In genomic region chr8:70546412-70546811, GRCm38 (mm10) we compare ENCODE assay signal across 24 mouse cellular contexts. TPM values are rescaled to one million over a fixed set of nuclear protein-coding genes. Genes with fewer than 3 reads are reported as not detected.
DNase-seq lines count a peak whose midpoint lies in the region; ATAC-seq and TF ChIP-seq lines count a peak whose summit lies in the region.
"Had no signal": no experiment of that assay in that cellular context is flagged by ENCODE, and none has a peak within 500 bp of the region (broad histone marks: within the 10 kb centered on the region; RNA-seq: fewer than 3 reads in every experiment).

No protein-coding gene starts in this region.

- H3K9ac ChIP-seq in intestine, postnatal 0 days (ENCODE audit: low read depth, low read length) = no peak overlapping the region
- no peak overlapping the region for H3K9ac ChIP-seq in intestine, embryonic 15.5 days
- H3K9ac ChIP-seq in hindbrain, embryonic 11.5 days (ENCODE audit: low read depth, low read length) = no peak overlapping the region
- H3K9ac ChIP-seq: embryonic facial prominence, embryonic 13.5 days; forebrain, embryonic 12.5 days; hindbrain, embryonic 12.5 days had no signal

- TF ChIP-seq CTCF in intestine, postnatal 0 days (IDR thresholded peaks at IDR 0.05; ENCODE audit: low read depth) = no peak

- no peaks in the 10 kb centered on the region for H3K27me3 ChIP-seq in intestine, postnatal 0 days (replicated peaks; ENCODE audit: control insufficient read depth, insufficient read depth, low read length)
- H3K27me3 ChIP-seq in intestine, embryonic 15.5 days (replicated peaks) = no peaks in the 10 kb centered on the region
- no peaks in the 10 kb centered on the region for H3K27me3 ChIP-seq in megakaryocyte, embryonic 14.5 days (replicated peaks)
- H3K27me3 ChIP-seq in hindbrain, embryonic 11.5 days (ENCODE audit: control insufficient read depth, insufficient read depth, low read length) = no peaks in the 10 kb centered on the region
- H3K27me3 ChIP-seq: embryonic facial prominence, embryonic 13.5 days; forebrain, embryonic 12.5 days; hindbrain, embryonic 12.5 days; Patski had no signal

- ATAC-seq in intestine, postnatal 0 days = no peak
- ATAC-seq in intestine, embryonic 15.5 days = no peak
- no peak for ATAC-seq in megakaryocyte, adult 5-6 weeks (ENCODE audit: poor library complexity, severe bottlenecking)
- peak; percentile 12; the same call in 1 of the 2 replicates for ATAC-seq in monocyte, adult 5-6 weeks (replicated peaks; ENCODE audit: insufficient number of reproducible peaks, low FRiP score, low TSS enrichment, poor library complexity, severe bottlenecking)
- no peak for ATAC-seq in hindbrain, embryonic 11.5 days (ENCODE audit: low FRiP score)
- ATAC-seq: activated CD4-positive, CD25-positive, alpha-beta regulatory T cell, adult 4 months; forebrain, embryonic 16.5 days; hindbrain, embryonic 16.5 days; inflammation-experienced regulatory T-cells, adult 6 months; Patski had no signal

- H3K4me2 ChIP-seq in intestine, postnatal 0 days (replicated peaks; ENCODE audit: low read depth) = no peak overlapping the region
- no peak overlapping the region for H3K4me2 ChIP-seq in intestine, embryonic 15.5 days (replicated peaks)
- H3K4me2 ChIP-seq in hindbrain, embryonic 11.5 days (replicated peaks; ENCODE audit: low read depth, low read length) = no peak overlapping the region
- H3K4me2 ChIP-seq: embryonic facial prominence, embryonic 13.5 days; forebrain, embryonic 12.5 days; hindbrain, embryonic 12.5 days had no signal

- peak overlapping the region; percentile 28; the same call in 1 of the 2 replicates for H3K27ac ChIP-seq in intestine, postnatal 0 days (ENCODE audit: low read depth, low read length)
- no peak overlapping the region for H3K27ac ChIP-seq in intestine, embryonic 15.5 days
- H3K27ac ChIP-seq in hindbrain, embryonic 11.5 days (ENCODE audit: low read depth, low read length) = no peak overlapping the region
- H3K27ac ChIP-seq: embryonic facial prominence, embryonic 13.5 days; forebrain, embryonic 12.5 days; heart, embryonic 10.5 days; hindbrain, embryonic 12.5 days had no signal

- H3K36me3 ChIP-seq in intestine, postnatal 0 days (ENCODE audit: control insufficient read depth, insufficient read depth) = no peaks in the 10 kb centered on the region
- H3K36me3 ChIP-seq in intestine, embryonic 15.5 days = no peaks in the 10 kb centered on the region
- H3K36me3 ChIP-seq in megakaryocyte, embryonic 14.5 days (replicated peaks; ENCODE audit: low read length) = peaks cover 71% of the 10 kb centered on the region
- H3K36me3 ChIP-seq in hindbrain, embryonic 11.5 days (ENCODE audit: control insufficient read depth, insufficient read depth, low read length) = no peaks in the 10 kb centered on the region
- H3K36me3 ChIP-seq: forebrain, embryonic 12.5 days; heart, embryonic 10.5 days; hindbrain, embryonic 12.5 days had no signal

- peak; percentile 44 to 75 for DNase-seq in adrenal gland, adult (ENCODE audit: inconsistent age in 2 of 2, low spot score in 1 of 2)
- DNase-seq in adrenal gland, postnatal 25 days = no peak
- no peak for DNase-seq in hindbrain, embryonic 11.5 days (ENCODE audit: low spot score)
- DNase-seq: adrenal gland, adult 8-10 months; cerebellum, adult 18-20 months; cerebellum, adult 9-11 months; cerebellum, postnatal 36 days; gastrocnemius, postnatal 36 days; heart, adult 18-20 months; heart, postnatal 36 days had no signal

- WGBS in intestine, postnatal 0 days = 66% methylated on average over 4 of the region's 4 CpGs
- WGBS in intestine, embryonic 15.5 days = 82% methylated on average over 4 of the region's 4 CpGs
- WGBS in hindbrain, embryonic 11.5 days = 83% methylated on average over 4 of the region's 4 CpGs

- H3K4me1 ChIP-seq in intestine, postnatal 0 days (replicated peaks; ENCODE audit: control insufficient read depth, insufficient read depth, low read length) = peaks cover 15% of the 10 kb centered on the region
- H3K4me1 ChIP-seq in intestine, embryonic 15.5 days (replicated peaks) = peaks cover 21% of the 10 kb centered on the region
- peaks cover 99% of the 10 kb centered on the region for H3K4me1 ChIP-seq in megakaryocyte, embryonic 14.5 days
- no peaks in the 10 kb centered on the region for H3K4me1 ChIP-seq in hindbrain, embryonic 11.5 days (replicated peaks; ENCODE audit: control insufficient read depth, insufficient read depth, low read length)

- no peaks in the 10 kb centered on the region for H3K9me3 ChIP-seq in intestine, postnatal 0 days (ENCODE audit: control insufficient read depth)
- no peaks in the 10 kb centered on the region for H3K9me3 ChIP-seq in intestine, embryonic 15.5 days
- H3K9me3 ChIP-seq in megakaryocyte, embryonic 14.5 days = no peaks in the 10 kb centered on the region
- H3K9me3 ChIP-seq in hindbrain, embryonic 11.5 days (ENCODE audit: control insufficient read depth, low read length) = no peaks in the 10 kb centered on the region
- H3K9me3 ChIP-seq: embryonic facial prominence, embryonic 13.5 days; forebrain, embryonic 12.5 days; heart, embryonic 10.5 days; hindbrain, embryonic 12.5 days had no signal

- no peak overlapping the region for H3K4me3 ChIP-seq in intestine, postnatal 0 days (ENCODE audit: low read depth, low read length)
- no peak overlapping the region for H3K4me3 ChIP-seq in intestine, embryonic 15.5 days (replicated peaks)
- peak overlapping the region; percentile 76 for H3K4me3 ChIP-seq in megakaryocyte, embryonic 14.5 days (replicated peaks)
- H3K4me3 ChIP-seq in hindbrain, embryonic 11.5 days (ENCODE audit: low read depth, low read length) = no peak overlapping the region
- H3K4me3 ChIP-seq: embryonic facial prominence, embryonic 13.5 days; forebrain, embryonic 12.5 days; heart, embryonic 10.5 days; hindbrain, embryonic 12.5 days had no signal

RNA-seq across cellular contexts. Expression of gene Ell, which starts 7.2 kb away (rescaled TPM):
- total RNA-seq in adrenal gland, postnatal 25 days (2021) = 24.3 and 29.8 TPM in 2 replicates
- 11.8 and 13.0 TPM in 2 replicates for polyA plus RNA-seq in intestine, postnatal 0 days (2015; fragmentation: Nextera tagmentation; extraction: Ambion mirVana)
- polyA plus RNA-seq in intestine, embryonic 15.5 days (2015; fragmentation: Nextera tagmentation; extraction: Ambion mirVana) = 15.9 TPM in 2 replicates
- polyA plus RNA-seq in megakaryocyte, embryonic 14.5 days (2012; ENCODE audit: insufficient read depth, low replicate concordance) = 58.8 and 65.3 TPM in 2 replicates
- total RNA-seq in megakaryocyte, adult 5-6 weeks (2015) = 9.3 and 12.5 TPM in 2 replicates
- total RNA-seq in megakaryocyte, adult 5-6 weeks (2017) = 11.1 and 11.9 TPM in 2 replicates
- total RNA-seq in monocyte, adult 5-6 weeks (2017) = 13.9 to 16.9 TPM (median 15.1 TPM) in 3 replicates
- polyA plus RNA-seq in hindbrain, embryonic 11.5 days (2014; fragmentation: Nextera tagmentation; extraction: Ambion mirVana) = 15.4 and 16.5 TPM in 2 replicates

RNA-seq across cellular contexts. Expression of gene Kxd1, which starts 18.7 kb away (rescaled TPM):
- total RNA-seq in adrenal gland, postnatal 25 days (2021) = 68.9 and 85.4 TPM in 2 replicates
- 46.4 and 52.1 TPM in 2 replicates for polyA plus RNA-seq in intestine, postnatal 0 days (2015; fragmentation: Nextera tagmentation; extraction: Ambion mirVana)
- polyA plus RNA-seq in intestine, embryonic 15.5 days (2015; fragmentation: Nextera tagmentation; extraction: Ambion mirVana) = 60.5 and 65.8 TPM in 2 replicates
- 33.5 and 40.2 TPM in 2 replicates for polyA plus RNA-seq in megakaryocyte, embryonic 14.5 days (2012; ENCODE audit: insufficient read depth, low replicate concordance)
- 88.7 and 114 TPM in 2 replicates for total RNA-seq in megakaryocyte, adult 5-6 weeks (2015)
- 71.4 and 80.6 TPM in 2 replicates for total RNA-seq in megakaryocyte, adult 5-6 weeks (2017)
- total RNA-seq in monocyte, adult 5-6 weeks (2017) = 63.0 to 84.2 TPM (median 67.0 TPM) in 3 replicates
- 48.3 and 52.6 TPM in 2 replicates for polyA plus RNA-seq in hindbrain, embryonic 11.5 days (2014; fragmentation: Nextera tagmentation; extraction: Ambion mirVana)

RNA-seq across cellular contexts. Expression of gene Fkbp8, which starts 18.9 kb away (rescaled TPM):
- 361 and 404 TPM in 2 replicates for total RNA-seq in adrenal gland, postnatal 25 days (2021)
- polyA plus RNA-seq in intestine, postnatal 0 days (2015; fragmentation: Nextera tagmentation; extraction: Ambion mirVana) = 199 and 203 TPM in 2 replicates
- polyA plus RNA-seq in intestine, embryonic 15.5 days (2015; fragmentation: Nextera tagmentation; extraction: Ambion mirVana) = 277 and 331 TPM in 2 replicates
- polyA plus RNA-seq in megakaryocyte, embryonic 14.5 days (2012; ENCODE audit: insufficient read depth, low replicate concordance) = 3,667 and 5,102 TPM in 2 replicates
- 75.1 and 75.3 TPM in 2 replicates for total RNA-seq in megakaryocyte, adult 5-6 weeks (2015)
- 146 and 166 TPM in 2 replicates for total RNA-seq in megakaryocyte, adult 5-6 weeks (2017)
- total RNA-seq in monocyte, adult 5-6 weeks (2017) = 147 to 174 TPM (median 173 TPM) in 3 replicates
- 226 and 243 TPM in 2 replicates for polyA plus RNA-seq in hindbrain, embryonic 11.5 days (2014; fragmentation: Nextera tagmentation; extraction: Ambion mirVana)

RNA-seq across cellular contexts. Expression of gene Uba52, which starts 35.8 kb away (rescaled TPM):
- total RNA-seq in adrenal gland, postnatal 25 days (2021) = 1,380 and 1,587 TPM in 2 replicates
- polyA plus RNA-seq in intestine, postnatal 0 days (2015; fragmentation: Nextera tagmentation; extraction: Ambion mirVana) = 805 and 863 TPM in 2 replicates
- 957 and 992 TPM in 2 replicates for polyA plus RNA-seq in intestine, embryonic 15.5 days (2015; fragmentation: Nextera tagmentation; extraction: Ambion mirVana)
- polyA plus RNA-seq in megakaryocyte, embryonic 14.5 days (2012; ENCODE audit: insufficient read depth, low replicate concordance) = 499 and 989 TPM in 2 replicates
- 2,237 and 2,370 TPM in 2 replicates for total RNA-seq in megakaryocyte, adult 5-6 weeks (2015)
- total RNA-seq in megakaryocyte, adult 5-6 weeks (2017) = 4,162 and 4,635 TPM in 2 replicates
- 1,178 to 1,886 TPM (median 1,315 TPM) in 3 replicates for total RNA-seq in monocyte, adult 5-6 weeks (2017)
- 814 and 839 TPM in 2 replicates for polyA plus RNA-seq in hindbrain, embryonic 11.5 days (2014; fragmentation: Nextera tagmentation; extraction: Ambion mirVana)

RNA-seq across cellular contexts. Expression of gene Rex1bd, which starts 39.9 kb away (rescaled TPM):
- 141 and 158 TPM in 2 replicates for total RNA-seq in adrenal gland, postnatal 25 days (2021)
- 145 and 148 TPM in 2 replicates for polyA plus RNA-seq in intestine, postnatal 0 days (2015; fragmentation: Nextera tagmentation; extraction: Ambion mirVana)
- polyA plus RNA-seq in intestine, embryonic 15.5 days (2015; fragmentation: Nextera tagmentation; extraction: Ambion mirVana) = 121 and 132 TPM in 2 replicates
- polyA plus RNA-seq in megakaryocyte, embryonic 14.5 days (2012; ENCODE audit: insufficient read depth, low replicate concordance) = 135 and 319 TPM in 2 replicates
- total RNA-seq in megakaryocyte, adult 5-6 weeks (2015) = 40.4 and 47.5 TPM in 2 replicates
- 37.3 and 43.7 TPM in 2 replicates for total RNA-seq in megakaryocyte, adult 5-6 weeks (2017)
- total RNA-seq in monocyte, adult 5-6 weeks (2017) = 16.6 to 32.7 TPM (median 26.1 TPM) in 3 replicates
- polyA plus RNA-seq in hindbrain, embryonic 11.5 days (2014; fragmentation: Nextera tagmentation; extraction: Ambion mirVana) = 129 and 136 TPM in 2 replicates

Comparison
In these comparisons a context has a peak if more than half of its experiments do, and no peak if none do; other contexts are left out.
1. DNase-seq: peak in adrenal gland, adult (2 of 2); none in adrenal gland, postnatal 25 days (single experiment) and hindbrain, embryonic 11.5 days (single experiment).
2. RNA of gene Fkbp8, which starts 18.9 kb away (polyA plus RNA-seq): 3,667 to 5,102 TPM in megakaryocyte, embryonic 14.5 days; 277 to 331 TPM in intestine, embryonic 15.5 days, 226 to 243 TPM in hindbrain, embryonic 11.5 days and 199 to 203 TPM in intestine, postnatal 0 days; every median in the first group is over 10 times any median in the second.